Mouse (Mus musculus) MEL (cell line): ENCODE measurements around the gene Maip1. TPM values are rescaled to one million over a fixed set of nuclear protein-coding genes. Genes with fewer than 3 reads are reported as not detected.

ENCODE experiments used
- DNase-seq: peaks from one replicate; pipeline ENCODE4 v3.0.0; 2011; ENCODE audit warnings: low read depth, low spot score
- H3K27ac ChIP-seq: 2 replicates; pipeline ENCODE4 v1.5.1; 2012; ENCODE audit warnings: low read depth, mild to moderate bottlenecking, control low read depth, low read length, moderate library complexity; ENCODE audit not compliant: control insufficient read depth
- H3K27me3 ChIP-seq, 2 experiments: fragments of 150-350 bp in 1 of 2; sonication (generic) in 1 of 2; 2 replicates each; pipeline ENCODE4 v1.6.1; 2012; ENCODE audit warnings: low read length in 2 of 2, mild to moderate bottlenecking in 2 of 2, improper control_type of control experiment in 1 of 2, moderate library complexity in 1 of 2; ENCODE audit not compliant: insufficient read depth in 2 of 2, control insufficient read depth in 1 of 2
- H3K36me3 ChIP-seq, 2 experiments: 2 replicates each; pipeline ENCODE4 v1.6.1; 2012 to 2014; ENCODE audit warnings: low read length in 2 of 2, improper control_type of control experiment in 1 of 2, inconsistent platforms in 1 of 2, mild to moderate bottlenecking in 1 of 2; ENCODE audit not compliant: insufficient read depth in 2 of 2, control insufficient read depth in 1 of 2
- H3K4me1 ChIP-seq, 2 experiments: fragments of 150-350 bp in 1 of 2; sonication (generic) in 1 of 2; 2 replicates each; pipeline ENCODE4 v1.6.1; 2012; ENCODE audit warnings: low read length in 2 of 2, improper control_type of control experiment in 1 of 2, mild to moderate bottlenecking in 1 of 2; ENCODE audit not compliant: insufficient read depth in 2 of 2, control insufficient read depth in 1 of 2
- H3K4me3 ChIP-seq, 2 experiments: fragments of 150-350 bp in 1 of 2; sonication (generic) in 1 of 2; 2 replicates each; pipeline ENCODE4 v1.5.1; 2012; ENCODE audit warnings: low read depth in 2 of 2, low read length in 2 of 2, mild to moderate bottlenecking in 2 of 2, moderate library complexity in 2 of 2, control low read depth in 1 of 2, improper control_type of control experiment in 1 of 2; ENCODE audit not compliant: control insufficient read depth in 1 of 2, insufficient read depth in 1 of 2
- H3K79me2 ChIP-seq: 2 replicates; pipeline ENCODE4 v1.6.1; 2012; ENCODE audit warnings: mild to moderate bottlenecking, low read length, moderate library complexity; ENCODE audit not compliant: control insufficient read depth, poor library complexity, insufficient read depth
- H3K9ac ChIP-seq: 2 replicates; pipeline ENCODE4 v1.6.1; 2012; ENCODE audit warnings: low read depth, mild to moderate bottlenecking, control low read depth, low read length, moderate library complexity; ENCODE audit not compliant: control insufficient read depth, poor library complexity, severe bottlenecking
- H3K9me3 ChIP-seq: fragments of 150-350 bp; sonication (generic); replicated peaks from 2 replicates; pipeline ENCODE4 v1.6.1; 2012; ENCODE audit warnings: mild to moderate bottlenecking, low read length, improper control_type of control experiment, moderate library complexity; ENCODE audit not compliant: insufficient read depth
- BHLHE40 ChIP-seq: IDR thresholded peaks from 2 replicates; pipeline ENCODE4 v1.6.1; 2012; ENCODE audit warnings: low read depth, mild to moderate bottlenecking, inconsistent platforms, low read length, improper control_type of control experiment, borderline replicate concordance
- CHD1 ChIP-seq: IDR thresholded peaks from 2 replicates; pipeline ENCODE4 v1.6.1; 2012; ENCODE audit warnings: low read depth, mild to moderate bottlenecking, inconsistent platforms, low read length, improper control_type of control experiment
- CHD2 ChIP-seq: IDR thresholded peaks from 2 replicates; pipeline ENCODE4 v1.6.1; 2011; ENCODE audit warnings: low read length, improper control_type of control experiment
- CTCF ChIP-seq, 3 experiments: IDR thresholded peaks in 2 of 3; conservative IDR thresholded peaks in 1 of 3; 2 replicates each; pipeline ENCODE4 v1.5.1; 2011 to 2012; ENCODE audit warnings: low read length in 3 of 3, low read depth in 2 of 3, mild to moderate bottlenecking in 2 of 3, improper control_type of control experiment in 1 of 3, inconsistent platforms in 1 of 3, mixed read lengths in 1 of 3, moderate library complexity in 1 of 3; ENCODE audit not compliant: control insufficient read depth in 1 of 3, insufficient read depth in 1 of 3, poor library complexity in 1 of 3, severe bottlenecking in 1 of 3
- E2F4 ChIP-seq: IDR thresholded peaks from 2 replicates; pipeline ENCODE4 v1.6.1; 2011; ENCODE audit warnings: low read depth, low read length, improper control_type of control experiment, borderline replicate concordance
- EP300 ChIP-seq, 2 experiments: IDR thresholded peaks; 2 replicates each; pipeline ENCODE4 v1.6.1; 2011; ENCODE audit warnings: improper control_type of control experiment in 2 of 2, low read length in 2 of 2, low read depth in 1 of 2, mild to moderate bottlenecking in 1 of 2
- ETS1 ChIP-seq: IDR thresholded peaks from 2 replicates; pipeline ENCODE4 v1.6.1; 2012; ENCODE audit warnings: low read depth, mild to moderate bottlenecking, inconsistent platforms, low read length, improper control_type of control experiment, moderate library complexity
- GATA1 ChIP-seq: IDR thresholded peaks from 2 replicates; pipeline ENCODE4 v1.6.1; 2011; ENCODE audit warnings: low read depth, low read length, improper control_type of control experiment
- JUND ChIP-seq: IDR thresholded peaks from 2 replicates; pipeline ENCODE4 v1.6.1; 2011; ENCODE audit warnings: low read depth, mild to moderate bottlenecking, improper control_type of control experiment, low read length
- MAX ChIP-seq: IDR thresholded peaks from 2 replicates; pipeline ENCODE4 v1.6.1; 2011; ENCODE audit warnings: low read length, improper control_type of control experiment
- MEF2A ChIP-seq: IDR thresholded peaks from 2 replicates; pipeline ENCODE4 v1.6.1; 2014; ENCODE audit warnings: low read depth, mild to moderate bottlenecking, inconsistent platforms, low read length, improper control_type of control experiment; ENCODE audit not compliant: poor library complexity, insufficient replicate concordance, severe bottlenecking; ENCODE audit errors: extremely low read depth
- MXI1 ChIP-seq: IDR thresholded peaks from 2 replicates; pipeline ENCODE4 v1.6.1; 2011; ENCODE audit warnings: mild to moderate bottlenecking, low read depth, low read length, improper control_type of control experiment
- MYC ChIP-seq: IDR thresholded peaks from 2 replicates; pipeline ENCODE4 v1.6.1; 2011; ENCODE audit warnings: low read depth, mild to moderate bottlenecking, low read length, improper control_type of control experiment, moderate library complexity
- POLR2AphosphoS5 ChIP-seq: IDR thresholded peaks from 2 replicates; pipeline ENCODE4 v1.6.1; 2012; ENCODE audit warnings: low read depth, borderline replicate concordance, mild to moderate bottlenecking, inconsistent platforms, low read length, moderate library complexity, mixed read lengths
- RAD21 ChIP-seq: IDR thresholded peaks from 2 replicates; pipeline ENCODE4 v1.6.1; 2011; ENCODE audit warnings: mild to moderate bottlenecking, low read depth, low read length, improper control_type of control experiment
- SIN3A ChIP-seq: IDR thresholded peaks from 2 replicates; pipeline ENCODE4 v1.6.1; 2012; ENCODE audit warnings: low read length, improper control_type of control experiment, inconsistent platforms
- SMC3 ChIP-seq: IDR thresholded peaks from 2 replicates; pipeline ENCODE4 v1.6.1; 2011; ENCODE audit warnings: low read depth, low read length, improper control_type of control experiment
- TBP ChIP-seq: IDR thresholded peaks from 2 replicates; pipeline ENCODE4 v1.8.0; 2011; ENCODE audit warnings: low read depth, low read length, improper control_type of control experiment
- TCF12 ChIP-seq: IDR thresholded peaks from 2 replicates; pipeline ENCODE4 v1.6.1; 2014; ENCODE audit warnings: low read depth, mild to moderate bottlenecking, inconsistent platforms, low read length, improper control_type of control experiment, moderate library complexity
- USF2 ChIP-seq, 2 experiments: IDR thresholded peaks; 2 replicates each; pipeline ENCODE4 v1.6.1; 2011 to 2012; ENCODE audit warnings: improper control_type of control experiment in 2 of 2, low read length in 2 of 2, borderline replicate concordance in 1 of 2, inconsistent platforms in 1 of 2, low read depth in 1 of 2, mild to moderate bottlenecking in 1 of 2; ENCODE audit not compliant: insufficient read depth in 1 of 2
- ZC3H11A ChIP-seq: IDR thresholded peaks from 2 replicates; pipeline ENCODE4 v1.6.1; 2012; ENCODE audit warnings: low read depth, mild to moderate bottlenecking, inconsistent platforms, low read length, improper control_type of control experiment
- ZMIZ1 ChIP-seq: IDR thresholded peaks from 2 replicates; pipeline ENCODE4 v1.6.1; 2012; ENCODE audit warnings: low read depth, mild to moderate bottlenecking, inconsistent platforms, low read length, improper control_type of control experiment, moderate library complexity
- ZNF384 ChIP-seq: IDR thresholded peaks from 2 replicates; pipeline ENCODE4 v1.6.1; 2012; ENCODE audit warnings: low read depth, mild to moderate bottlenecking, inconsistent platforms, low read length, improper control_type of control experiment
- polyA plus RNA-seq, 2 experiments: library from polyadenylated mRNA; stranded (reverse) in 1 of 2; unstranded in 1 of 2; fragments of >175 nt in 1 of 2; fragments of >200 nt in 1 of 2; gene quantifications; 2 replicates each; pipeline versions ENCODE4 v1.2.1 to v1.2.4; 2012; ENCODE audit warnings: low replicate concordance in 2 of 2, low read depth in 1 of 2; ENCODE audit not compliant: insufficient read length in 2 of 2, insufficient read depth in 1 of 2, missing spikeins in 1 of 2
- total RNA-seq: library from RNA; depleted of rRNA; stranded (reverse); fragments of 300-350 nt; gene quantifications from 2 replicates; pipeline ENCODE4 v1.2.3, GENCODE M21; 2012

Gene Maip1
- total and polyA plus RNA-seq, 3 experiments: 8.8 to 10.2 TPM; not detected in 1

DNA sequence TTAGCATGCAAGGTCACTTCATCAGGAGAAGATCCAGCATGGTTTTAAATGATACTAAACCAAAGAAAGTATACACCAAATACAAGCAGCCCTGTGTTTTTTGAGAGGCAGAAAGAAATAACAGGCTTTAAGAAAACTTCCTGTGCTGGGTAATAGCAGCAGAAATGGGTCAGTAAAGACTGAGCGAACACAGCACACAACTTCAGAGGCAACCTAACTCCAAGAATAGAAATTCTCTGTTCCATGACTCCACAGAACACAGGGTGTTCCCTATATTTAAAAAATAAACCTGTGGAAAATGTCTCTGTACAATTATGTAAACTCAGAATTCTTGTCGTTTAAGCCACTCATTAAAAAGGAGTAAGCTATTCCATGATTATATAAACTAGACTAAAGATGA is 5.3 kb upstream of the Maip1 start:
- TF ChIP-seq SMC3 (no peak), CHD2 (no peak), GATA1 (no peak), CHD1 (no peak), USF2 (IDR thresholded peaks at IDR 0.05; ENCODE audit: borderline replicate concordance in 1 of 2, insufficient read depth in 1 of 2, low read depth in 1 of 2, low read length in 2 of 2) (no peak), POLR2AphosphoS5 (no peak), RAD21 (no peak), E2F4 (no peak), ZNF384 (no peak), JUND (no peak), EP300 (IDR thresholded peaks at IDR 0.05; ENCODE audit: low read depth in 1 of 2, low read length in 2 of 2) (no peak)
- no peak overlapping the region for H3K27ac ChIP-seq
- no peaks in the 10 kb centered on the region for H3K4me1 ChIP-seq
- no peak overlapping the region for H3K9ac ChIP-seq
- H3K36me3 ChIP-seq: peaks cover 5 to 6% of the 10 kb centered on the region in 2 experiments
- no peaks in the 10 kb centered on the region for H3K9me3 ChIP-seq
- no peak overlapping the region for H3K4me3 ChIP-seq
- H3K27me3 ChIP-seq: no peaks in the 10 kb centered on the region
- no peak for DNase-seq
- H3K79me2 ChIP-seq: peaks cover 6% of the 10 kb centered on the region

DNA sequence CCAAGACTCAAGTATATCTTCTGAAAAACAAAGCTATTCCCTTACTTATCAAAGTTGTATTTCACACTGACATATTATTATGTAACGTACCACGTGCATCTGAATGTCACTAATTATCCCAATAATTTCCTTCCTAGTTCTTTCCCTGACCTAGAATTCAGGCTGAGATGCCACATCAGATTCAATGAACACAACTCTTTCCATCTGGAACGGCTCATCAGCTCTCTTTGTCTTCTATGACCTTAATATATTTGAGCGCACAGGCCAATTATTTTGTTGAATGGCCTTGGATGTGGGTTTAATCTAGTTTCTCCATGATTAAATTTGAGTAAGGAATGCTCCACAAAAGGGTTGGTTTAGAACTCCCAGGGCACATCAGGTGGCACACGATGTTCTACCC is 4.0 kb upstream of the Maip1 start:
- no peak overlapping the region for H3K4me3 ChIP-seq
- H3K79me2 ChIP-seq: peaks cover 17% of the 10 kb centered on the region
- H3K27me3 ChIP-seq: no peaks in the 10 kb centered on the region
- no peaks in the 10 kb centered on the region for H3K9me3 ChIP-seq
- no peak for TF ChIP-seq MXI1
- no peak for TF ChIP-seq ZMIZ1
- H3K27ac ChIP-seq: no peak overlapping the region
- no peak for DNase-seq
- no peaks in the 10 kb centered on the region for H3K4me1 ChIP-seq
- peaks cover 2 to 6% of the 10 kb centered on the region in 2 experiments for H3K36me3 ChIP-seq
- no peak overlapping the region for H3K9ac ChIP-seq

DNA sequence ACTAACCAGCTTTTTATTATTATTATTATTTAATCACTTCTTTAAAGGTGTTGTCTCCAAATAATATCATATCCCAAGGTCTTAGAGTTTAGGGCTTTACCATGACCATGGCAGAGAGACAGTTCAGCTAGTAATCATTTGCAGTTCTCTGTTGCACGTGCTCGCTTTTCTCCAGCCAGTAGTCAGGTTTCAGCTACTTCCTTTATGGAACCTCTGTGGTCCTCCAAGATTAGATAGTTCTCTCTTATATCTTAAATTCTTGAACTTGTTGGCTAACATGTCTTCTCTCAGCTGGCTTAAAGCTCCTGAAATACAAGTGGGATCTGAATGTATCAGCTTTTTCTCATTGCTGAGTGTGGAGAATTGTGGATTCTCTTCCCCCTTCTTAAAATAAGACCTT is 2.9 kb downstream of the Maip1 start:
- no peak overlapping the region for H3K4me3 ChIP-seq
- H3K9me3 ChIP-seq: no peaks in the 10 kb centered on the region
- peak; percentile 59 for DNase-seq
- H3K4me1 ChIP-seq: peaks cover 6 to 7% of the 10 kb centered on the region in 2 experiments
- H3K27me3 ChIP-seq: no peaks in the 10 kb centered on the region
- H3K9ac ChIP-seq: no peak overlapping the region; the same call in 1 of the 2 replicates
- no peak overlapping the region for H3K27ac ChIP-seq
- H3K36me3 ChIP-seq: peaks cover 3 to 22% of the 10 kb centered on the region in 2 experiments; a peak in 3 of 4 replicates
- H3K79me2 ChIP-seq: peaks cover 31% of the 10 kb centered on the region
- TF ChIP-seq MEF2A (no peak), TCF12 (peak; percentile 28; the same call in 1 of the 2 replicates), POLR2AphosphoS5 (no peak), MYC (peak; percentile 86), ETS1 (peak; percentile 70), TBP (no peak), BHLHE40 (peak; percentile 95), ZC3H11A (no peak), MAX (peak; percentile 75), GATA1 (peak; percentile 50), CTCF (IDR thresholded peaks at IDR 0.05 in 2 of 3, conservative IDR thresholded peaks at IDR 0.05 in 1 of 3; ENCODE audit: control insufficient read depth in 1 of 3, insufficient read depth in 1 of 3, low read depth in 2 of 3, low read length in 3 of 3, poor library complexity in 1 of 3, severe bottlenecking in 1 of 3) (no peak), EP300 (IDR thresholded peaks at IDR 0.05; ENCODE audit: low read depth in 1 of 2, low read length in 2 of 2) (peak in 1 of 2 experiments; percentile 59; a peak in 1 of 4 replicates), SIN3A (peak; percentile 57), MXI1 (peak; percentile 76; the same call in 1 of the 2 replicates)
